Mouse (Mus musculus) adipocyte (in vitro differentiated cells): ENCODE measurements around the gene Tigit.
A peak's percentile ranks its signal among the peaks of the same experiment; 100 is the strongest.

Experiments
- DNase-seq: peaks from one replicate; pipeline ENCODE4 v3.0.0-alpha.2; 2016; ENCODE audit warnings: low spot score

Tigit gene

GRCm38 (mm10) chr16:43663978-43664579 lies at the start of gene Tigit:
Gene Tigit (minus strand): TSS chr16:43664146.
- DNase-seq = no peak

- DNase-seq = no peak
These were observed 47.4 kb upstream of the Tigit start for GRCm38 (mm10) chr16:43711361-43711760.

- no peak for DNase-seq
These were observed 46.7 kb upstream of the Tigit start for GRCm38 (mm10) chr16:43710651-43711050.

- no peak for DNase-seq
These were observed 46.2 kb upstream of the Tigit start for GRCm38 (mm10) chr16:43710134-43710475.

GRCm38 (mm10) chr16:43709432-43710133 lies 45.6 kb upstream of the Tigit start:
- no peak for DNase-seq

GRCm38 (mm10) chr16:43709062-43709413 lies 45.1 kb upstream of the Tigit start:
- DNase-seq = no peak

GRCm38 (mm10) chr16:43708335-43709061 lies 44.6 kb upstream of the Tigit start:
- no peak for DNase-seq

- DNase-seq = peak; percentile 58
These were observed 38.0 kb upstream of the Tigit start for GRCm38 (mm10) chr16:43701765-43702504.

- DNase-seq = no peak
These were observed 36.6 kb upstream of the Tigit start for GRCm38 (mm10) chr16:43700575-43700974.

GRCm38 (mm10) chr16:43698735-43699649 lies 35.0 kb upstream of the Tigit start:
- DNase-seq = peak; percentile 7

GRCm38 (mm10) chr16:43697772-43698171 lies 33.8 kb upstream of the Tigit start:
- DNase-seq = no peak

- no peak for DNase-seq
These were observed 31.9 kb upstream of the Tigit start for GRCm38 (mm10) chr16:43695852-43696251.

- no peak for DNase-seq
These were observed 30.2 kb upstream of the Tigit start for GRCm38 (mm10) chr16:43694104-43694503.

GRCm38 (mm10) chr16:43692611-43693010 lies 28.7 kb upstream of the Tigit start:
- DNase-seq = no peak

- no peak for DNase-seq
These were observed 27.8 kb upstream of the Tigit start for GRCm38 (mm10) chr16:43691741-43692140.

GRCm38 (mm10) chr16:43690912-43691311 lies 27.0 kb upstream of the Tigit start:
- no peak for DNase-seq

GRCm38 (mm10) chr16:43690211-43690690 lies 26.3 kb upstream of the Tigit start:
- no peak for DNase-seq

- no peak for DNase-seq
These were observed 24.0 kb upstream of the Tigit start for GRCm38 (mm10) chr16:43687968-43688367.

GRCm38 (mm10) chr16:43674400-43674799 lies 10.5 kb upstream of the Tigit start:
- no peak for DNase-seq

- DNase-seq = no peak
These were observed 8.8 kb upstream of the Tigit start for GRCm38 (mm10) chr16:43672697-43673096.

- no peak for DNase-seq
These were observed 8.0 kb upstream of the Tigit start for GRCm38 (mm10) chr16:43671972-43672371.
